Mouse (Mus musculus) fat pad, adult 2 months (tissue): ENCODE measurements around the gene Slco3a1.

Source experiments
- DNase-seq: peaks from one replicate; pipeline ENCODE4 v3.0.0-alpha.2; 2011; ENCODE audit warnings: low read depth, low spot score; ENCODE audit errors: extremely low read depth

The Slco3a1 gene

GRCm38 (mm10) chr7:74357027-74357426, 197.6 kb downstream of the Slco3a1 start:
- DNase-seq, result no peak

- no peak for DNase-seq
Measured at GRCm38 (mm10) chr7:74354527-74355256, 199.9 kb downstream of the Slco3a1 start.

GRCm38 (mm10) chr7:74353707-74354468, 200.7 kb downstream of the Slco3a1 start:
- DNase-seq, result no peak

GRCm38 (mm10) chr7:74353240-74353639, 201.3 kb downstream of the Slco3a1 start:
- DNase-seq, result no peak

- DNase-seq, result no peak
Measured at GRCm38 (mm10) chr7:74348318-74348890, 206.2 kb downstream of the Slco3a1 start.

- DNase-seq, result no peak
Measured at GRCm38 (mm10) chr7:74347026-74347425, 207.6 kb downstream of the Slco3a1 start.

DNA sequence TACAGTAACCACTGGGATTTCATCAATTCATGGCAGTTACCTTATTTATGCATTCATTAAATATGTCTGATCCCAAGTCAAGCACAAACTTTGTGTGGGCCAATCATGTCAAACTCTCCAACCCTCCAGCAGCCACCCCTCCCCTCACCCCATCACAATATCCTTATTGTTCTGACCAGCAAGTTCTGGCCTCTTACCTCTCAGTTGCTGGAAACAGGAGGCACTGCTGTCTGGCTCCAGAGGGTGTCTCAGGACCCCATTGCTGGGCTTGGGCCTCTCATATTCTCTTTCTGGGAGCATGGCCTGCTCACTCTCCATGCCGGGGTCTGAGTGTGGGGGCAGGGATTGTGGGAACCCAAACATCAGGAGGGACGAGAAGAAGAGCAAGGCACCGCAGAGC, 208.1 kb downstream of the Slco3a1 start:
- no peak for DNase-seq

DNA sequence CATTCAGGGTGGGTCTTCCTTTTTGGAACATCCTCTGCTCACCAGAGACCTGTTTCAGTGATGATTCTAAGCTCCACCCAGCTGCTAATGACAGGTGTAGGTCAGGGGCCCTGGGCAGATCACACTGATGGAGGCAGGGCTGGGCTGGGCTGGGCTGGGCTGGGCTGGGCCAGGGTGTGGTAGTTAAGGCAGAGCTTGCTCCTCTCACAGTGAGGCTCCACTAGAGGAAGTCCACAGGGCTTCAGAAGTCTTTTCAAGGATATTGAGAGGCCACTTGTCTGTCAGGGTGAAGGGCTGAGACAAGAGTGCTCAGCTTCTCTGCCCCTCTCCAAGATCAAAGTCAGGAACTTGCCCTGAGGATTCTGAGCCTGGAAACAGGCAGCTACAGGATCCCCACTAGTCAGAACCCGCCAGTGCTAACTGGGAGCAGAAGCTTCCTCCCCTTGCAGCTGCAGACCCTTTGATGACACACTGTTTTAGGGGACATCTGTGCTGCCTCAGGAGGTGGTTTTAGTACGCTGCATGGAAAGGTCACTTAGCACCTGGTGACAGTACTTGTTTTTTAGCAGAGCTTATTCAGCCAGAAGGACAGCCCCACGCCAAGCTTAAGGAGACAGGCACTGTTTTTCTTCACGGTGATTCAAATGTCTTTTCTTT, 213.3 kb downstream of the Slco3a1 start:
- no peak for DNase-seq

DNA sequence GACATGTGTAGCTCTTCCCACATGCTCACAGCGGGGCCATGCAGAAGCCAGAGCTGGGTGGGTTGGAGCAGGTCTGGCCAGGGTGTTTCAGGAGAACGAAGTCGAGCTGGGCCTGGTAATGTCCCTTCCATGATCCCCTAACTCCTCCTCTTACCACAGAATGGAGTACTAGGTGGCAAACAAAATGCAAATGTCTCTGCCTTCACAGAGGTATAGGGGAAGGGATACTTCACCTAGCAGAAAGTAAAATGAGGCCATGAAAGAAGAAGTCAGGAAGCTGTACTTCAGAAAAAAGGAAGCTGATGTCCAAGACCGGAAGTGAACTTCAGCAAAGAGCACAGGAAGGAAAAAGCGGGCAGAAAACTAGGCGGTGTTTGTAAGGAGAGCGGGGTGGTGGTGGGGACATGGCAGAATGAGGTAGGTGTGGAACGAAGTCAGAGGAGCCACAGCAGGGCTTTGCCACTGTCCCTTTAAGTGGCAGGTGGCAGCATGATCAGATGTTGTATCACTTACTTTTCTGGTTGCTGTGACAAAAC, 214.1 kb downstream of the Slco3a1 start:
- no peak for DNase-seq

- DNase-seq, result no peak
Measured at GRCm38 (mm10) chr7:74337677-74338420, 216.7 kb downstream of the Slco3a1 start.

DNA sequence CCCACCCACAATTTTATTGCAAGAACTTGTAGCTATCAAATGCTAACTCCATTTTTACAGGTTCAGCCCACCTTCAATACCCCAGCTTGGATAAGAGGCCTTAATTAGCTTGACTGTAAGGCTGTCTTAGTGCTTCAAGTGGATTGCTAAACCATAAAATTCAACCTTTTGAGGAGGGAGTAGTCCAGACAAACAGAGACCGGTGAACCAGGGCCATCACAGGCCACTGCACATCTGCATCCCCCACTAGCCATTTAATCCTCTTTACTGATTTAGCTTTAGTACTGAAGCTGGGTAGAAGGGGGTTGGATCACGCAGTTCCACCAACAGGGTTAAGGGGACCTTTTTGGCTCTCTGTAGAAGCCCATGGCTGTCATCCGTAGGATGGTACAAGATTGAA, 222.3 kb downstream of the Slco3a1 start:
- DNase-seq, result no peak

DNA sequence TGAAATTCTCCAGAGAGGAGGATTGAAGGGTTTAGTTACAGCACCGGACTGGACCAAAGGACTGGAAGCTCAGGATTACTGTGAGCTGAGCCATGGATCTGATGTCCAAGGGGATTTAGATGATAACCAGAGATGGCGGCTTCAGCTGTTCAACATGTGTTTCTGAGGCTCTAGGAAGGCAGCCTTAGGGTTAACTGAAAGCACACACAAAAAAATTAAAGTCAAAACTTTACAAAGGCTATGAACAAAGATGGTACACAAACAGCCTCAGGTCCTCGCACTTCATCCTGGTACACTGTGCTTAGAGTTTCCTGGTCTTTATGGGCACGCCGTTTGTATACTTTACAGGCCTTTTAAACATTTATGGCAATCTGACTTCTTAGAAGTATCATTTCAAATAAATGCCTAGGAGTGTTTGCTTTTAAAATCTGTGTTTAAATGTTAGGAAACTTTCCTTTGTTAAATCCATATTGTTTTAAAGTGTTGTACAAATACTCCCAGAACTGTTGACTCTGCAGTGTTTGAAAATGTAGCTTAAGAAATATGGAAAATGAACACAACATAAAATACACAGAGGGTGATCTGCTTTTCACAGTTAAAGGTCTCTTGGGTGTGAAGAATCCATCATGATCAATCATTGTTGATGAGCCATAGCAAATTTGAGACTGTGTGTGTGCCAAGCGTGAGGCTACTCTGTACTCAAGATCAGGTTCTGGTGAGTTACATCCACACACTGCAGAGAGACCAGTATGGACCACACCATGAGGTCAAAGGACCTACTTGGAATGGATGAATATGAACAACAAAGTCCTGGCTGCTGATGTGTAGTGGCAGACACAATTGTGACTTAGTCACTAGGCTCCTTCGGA, 223.5 kb downstream of the Slco3a1 start:
- DNase-seq, result no peak

- DNase-seq, result no peak
Measured at GRCm38 (mm10) chr7:74330117-74330857, 224.3 kb downstream of the Slco3a1 start.

DNA sequence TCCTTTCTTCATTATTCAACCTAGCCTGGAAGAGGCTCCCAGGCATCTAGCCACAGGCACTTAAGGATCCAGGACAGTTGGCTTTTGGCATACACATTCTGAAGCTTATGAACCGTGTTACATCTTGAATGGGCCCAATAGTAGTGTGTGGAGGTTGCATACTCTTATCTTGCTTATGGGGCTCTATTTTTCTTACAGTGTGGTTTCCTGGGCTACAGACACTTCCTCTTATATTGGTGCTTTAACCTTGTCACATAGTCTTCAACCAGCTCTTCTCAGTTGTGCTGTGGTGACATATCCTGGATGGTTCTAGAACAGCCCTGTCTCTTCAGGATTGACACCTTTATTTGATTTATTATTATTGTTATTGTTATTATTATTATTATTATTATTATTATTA, 225.6 kb downstream of the Slco3a1 start:
- no peak for DNase-seq

- DNase-seq, result no peak
Measured at GRCm38 (mm10) chr7:74327716-74328115, 226.9 kb downstream of the Slco3a1 start.

DNA sequence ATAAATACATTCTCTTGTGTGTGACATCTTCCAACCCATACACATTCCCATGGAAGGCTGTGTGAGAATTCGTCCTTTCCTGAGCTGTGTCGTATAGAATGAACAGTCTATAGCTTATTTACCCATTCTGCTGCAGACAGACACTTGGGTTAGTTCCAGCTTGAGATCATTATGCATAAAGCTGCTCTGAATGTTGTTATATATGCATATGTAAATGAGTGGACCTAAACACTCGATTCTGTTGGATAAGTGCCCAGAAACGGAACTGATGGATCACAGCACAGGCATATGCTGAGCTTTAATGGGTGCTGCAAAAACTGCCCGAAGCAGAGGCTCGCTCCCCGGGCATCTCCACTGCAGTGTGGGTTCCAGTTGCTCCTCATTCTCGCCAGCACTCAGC, 229.5 kb downstream of the Slco3a1 start:
- DNase-seq, result no peak

DNA sequence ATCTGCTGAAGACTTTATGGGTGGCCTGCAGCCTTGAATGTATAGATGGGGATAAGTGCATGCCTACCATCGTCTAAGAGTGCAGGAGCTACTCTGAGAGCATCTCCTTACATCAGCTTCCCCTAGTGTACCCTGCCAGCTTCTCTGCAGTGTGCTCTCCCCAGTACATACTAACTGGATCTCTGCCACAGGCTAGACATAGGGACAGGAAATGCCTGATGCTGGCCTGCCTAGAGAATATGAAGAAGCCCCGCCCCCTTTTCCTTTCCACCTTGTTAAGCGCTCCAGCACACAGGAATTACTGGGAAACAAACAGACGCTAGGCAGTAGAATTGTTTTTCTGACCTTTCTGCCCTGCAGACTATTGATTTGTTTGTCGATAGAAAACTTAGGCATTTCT, 230.9 kb downstream of the Slco3a1 start:
- no peak for DNase-seq

GRCm38 (mm10) chr7:74323194-74323593, 231.4 kb downstream of the Slco3a1 start:
- DNase-seq, result no peak

- DNase-seq, result no peak
Measured at GRCm38 (mm10) chr7:74320635-74321034, 233.9 kb downstream of the Slco3a1 start.
